Comparison of ENCODE assay signal across 18 mouse cellular contexts in the genomic region with DNA sequence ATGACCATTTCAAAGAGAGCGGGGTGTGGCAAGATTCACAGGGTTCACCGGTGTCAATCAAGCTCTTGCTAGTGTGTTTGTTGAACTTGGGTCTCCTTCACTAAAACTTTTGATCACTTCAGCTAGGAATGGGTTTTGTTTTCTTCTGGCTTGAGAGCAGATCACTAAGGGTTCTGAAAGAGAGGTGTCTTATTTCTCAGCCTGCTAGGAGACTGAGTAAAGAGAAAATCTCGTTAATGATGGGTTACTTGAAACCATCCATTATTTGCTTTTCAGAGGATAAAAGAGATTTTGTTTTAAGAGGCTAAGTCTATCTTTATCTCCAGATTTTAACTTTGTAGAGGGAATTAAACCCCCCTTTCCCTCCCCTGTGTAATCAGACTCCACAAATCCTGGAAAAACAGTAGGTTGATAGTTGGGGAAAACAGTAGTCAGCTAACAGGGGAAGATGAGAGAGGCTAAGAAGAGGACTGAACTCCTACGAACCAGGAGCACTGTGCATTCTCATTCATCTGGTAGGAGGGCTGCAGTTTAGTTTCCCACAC. TPM values are rescaled to one million over a fixed set of nuclear protein-coding genes. Genes with fewer than 3 reads are reported as not detected.
DNase-seq lines count a peak whose midpoint lies in the region; ATAC-seq and TF ChIP-seq lines count a peak whose summit lies in the region.
"Had no signal": no experiment of that assay in that cellular context is flagged by ENCODE, and none has a peak within 500 bp of the region (broad histone marks: within the 10 kb centered on the region; RNA-seq: fewer than 3 reads in every experiment).

No protein-coding gene starts in this region.

- no peak overlapping the region for H3K27ac ChIP-seq in heart, embryonic 12.5 days (ENCODE audit: poor library complexity, severe bottlenecking)
- no peak overlapping the region for H3K27ac ChIP-seq in embryonic facial prominence, embryonic 12.5 days
- H3K27ac ChIP-seq in small intestine, adult 2 months (ENCODE audit: insufficient read depth, low read depth, low read length), result peak overlapping the region; percentile 93
- H3K27ac ChIP-seq: forebrain, embryonic 13.5 days; heart, embryonic 13.5 days; hindbrain, embryonic 15.5 days had no signal

- no peaks in the 10 kb centered on the region for H3K9me3 ChIP-seq in heart, embryonic 12.5 days (replicated peaks)
- no peaks in the 10 kb centered on the region for H3K9me3 ChIP-seq in embryonic facial prominence, embryonic 12.5 days
- H3K9me3 ChIP-seq: forebrain, embryonic 13.5 days; heart, embryonic 13.5 days; hindbrain, embryonic 15.5 days had no signal

- no peak overlapping the region for H3K9ac ChIP-seq in heart, embryonic 12.5 days
- no peak overlapping the region for H3K9ac ChIP-seq in embryonic facial prominence, embryonic 12.5 days
- H3K9ac ChIP-seq: forebrain, embryonic 13.5 days; forebrain, postnatal 0 days; heart, embryonic 13.5 days; hindbrain, embryonic 15.5 days had no signal

- H3K27me3 ChIP-seq in heart, embryonic 12.5 days (replicated peaks), result no peaks in the 10 kb centered on the region
- H3K27me3 ChIP-seq in embryonic facial prominence, embryonic 12.5 days, result no peaks in the 10 kb centered on the region
- H3K27me3 ChIP-seq in small intestine, adult 2 months (ENCODE audit: control insufficient read depth, insufficient read depth, low read length), result no peaks in the 10 kb centered on the region
- H3K27me3 ChIP-seq: forebrain, embryonic 13.5 days; heart, embryonic 13.5 days; hindbrain, embryonic 15.5 days had no signal

- H3K4me3 ChIP-seq in heart, embryonic 12.5 days, result no peak overlapping the region
- no peak overlapping the region for H3K4me3 ChIP-seq in embryonic facial prominence, embryonic 12.5 days
- H3K4me3 ChIP-seq in small intestine, adult 2 months (ENCODE audit: low read depth, low read length), result no peak overlapping the region
- H3K4me3 ChIP-seq: forebrain, embryonic 13.5 days; heart, embryonic 13.5 days; hindbrain, embryonic 15.5 days had no signal

- TF ChIP-seq CTCF in brain, embryonic 14.5 days (IDR thresholded peaks at IDR 0.05; ENCODE audit: borderline replicate concordance, extremely low read depth, insufficient read depth, insufficient read length), result no peak
- no peak for TF ChIP-seq CTCF in small intestine, adult 2 months (IDR thresholded peaks at IDR 0.05; ENCODE audit: extremely low read depth, insufficient read length, insufficient replicate concordance, low read depth, low read length)

- no peak overlapping the region for H3K4me2 ChIP-seq in heart, embryonic 12.5 days
- H3K4me2 ChIP-seq in embryonic facial prominence, embryonic 12.5 days (replicated peaks), result no peak overlapping the region
- H3K4me2 ChIP-seq: forebrain, embryonic 13.5 days; heart, embryonic 13.5 days; hindbrain, embryonic 15.5 days had no signal

- DNase-seq in heart, adult 11 months, result peak; percentile 25
- DNase-seq in brain, embryonic 14.5 days (ENCODE audit: low read depth), result peak; percentile 2
- no peak for DNase-seq in cerebellum, postnatal 4 days (ENCODE audit: low spot score in 2 of 2)
- DNase-seq: adrenal gland, adult 8-10 months; adrenal gland, postnatal 36 days; cerebellum, adult 11 months; cerebellum, adult 8-10 months; cerebellum, postnatal 14 days; forebrain, postnatal 0 days; gastrocnemius, postnatal 14 days; heart, postnatal 36 days had no signal

- H3K36me3 ChIP-seq in heart, embryonic 12.5 days, result no peaks in the 10 kb centered on the region
- H3K36me3 ChIP-seq in embryonic facial prominence, embryonic 12.5 days, result no peaks in the 10 kb centered on the region
- no peaks in the 10 kb centered on the region for H3K36me3 ChIP-seq in small intestine, adult 2 months (ENCODE audit: control insufficient read depth, insufficient read depth, low read length)
- H3K36me3 ChIP-seq: heart, embryonic 13.5 days; hindbrain, embryonic 15.5 days had no signal

- no peak for TF ChIP-seq POLR2A in brain, embryonic 14.5 days (IDR thresholded peaks at IDR 0.05; ENCODE audit: borderline replicate concordance, extremely low read depth, insufficient read depth, insufficient read length, poor library complexity, severe bottlenecking)
- no peak for TF ChIP-seq POLR2A in small intestine, adult 2 months (IDR thresholded peaks at IDR 0.05; ENCODE audit: low read depth, low read length)

- WGBS in heart, embryonic 12.5 days, result 54% methylated on average over 4 of the region's 4 CpGs
- 35% methylated on average over 4 of the region's 4 CpGs for WGBS in embryonic facial prominence, embryonic 12.5 days
- WGBS in small intestine, adult 2 months, result 57% methylated on average over 4 of the region's 4 CpGs

- no peaks in the 10 kb centered on the region for H3K4me1 ChIP-seq in heart, embryonic 12.5 days (replicated peaks)
- H3K4me1 ChIP-seq in embryonic facial prominence, embryonic 12.5 days, result no peaks in the 10 kb centered on the region
- H3K4me1 ChIP-seq in small intestine, adult 2 months (ENCODE audit: control insufficient read depth, insufficient read depth, insufficient read length, low read length), result peaks cover 28% of the 10 kb centered on the region
- H3K4me1 ChIP-seq: forebrain, embryonic 13.5 days; heart, embryonic 13.5 days; hindbrain, embryonic 15.5 days had no signal

- ATAC-seq in heart, embryonic 12.5 days (ENCODE audit: insufficient number of reproducible peaks, low FRiP score), result no peak
- ATAC-seq in embryonic facial prominence, embryonic 12.5 days (ENCODE audit: insufficient number of reproducible peaks, insufficient read depth, low FRiP score, low TSS enrichment), result peak; percentile 35; the same call in 1 of the 2 replicates
- ATAC-seq: forebrain, embryonic 13.5 days; forebrain, postnatal 0 days; intestine, postnatal 0 days had no signal

RNA-seq across cellular contexts. Expression of a gene that starts 19.1 kb away (rescaled TPM):
- polyA plus RNA-seq in heart, embryonic 12.5 days (2016; fragmentation: Nextera tagmentation; extraction: Ambion mirVana), result 76.1 and 85.8 TPM in 2 replicates
- polyA plus RNA-seq in brain, embryonic 14.5 days (2012; rRNA removed), result 44.0 and 44.1 TPM in 2 replicates
- 97.6 and 102 TPM in 2 replicates for polyA plus RNA-seq in embryonic facial prominence, embryonic 12.5 days (2016; fragmentation: Nextera tagmentation; extraction: Ambion mirVana)
- polyA plus RNA-seq in small intestine, adult 2 months (2012; rRNA removed), result 310 and 985 TPM in 2 replicates

RNA-seq across cellular contexts. Expression of a gene that starts 40.3 kb away (rescaled TPM):
- 12.7 and 13.2 TPM in 2 replicates for polyA plus RNA-seq in heart, embryonic 12.5 days (2016; fragmentation: Nextera tagmentation; extraction: Ambion mirVana)
- polyA plus RNA-seq in brain, embryonic 14.5 days (2012; rRNA removed), result 0.45 and 0.97 TPM in 2 replicates
- polyA plus RNA-seq in embryonic facial prominence, embryonic 12.5 days (2016; fragmentation: Nextera tagmentation; extraction: Ambion mirVana), result 5.1 and 5.9 TPM in 2 replicates
- polyA plus RNA-seq in small intestine, adult 2 months (2012; rRNA removed), result 0.80 and 1.0 TPM in 2 replicates

Comparison
In these comparisons a context has a peak if more than half of its experiments do, and no peak if none do; other contexts are left out.
1. DNase-seq: peak in heart, adult 11 months (single experiment) and brain, embryonic 14.5 days (single experiment); none in cerebellum, postnatal 4 days (0 of 2).